Mouse (Mus musculus) kidney, postnatal 10 days (tissue): Measurements from ENCODE around the gene Igflr1.
A peak's percentile ranks its signal among the peaks of the same experiment; 100 is the strongest.

ENCODE experiments used
- DNase-seq: peaks from one replicate; pipeline ENCODE4 v3.0.0; 2021; ENCODE audit warnings: mixed read lengths

Gene Igflr1

DNA sequence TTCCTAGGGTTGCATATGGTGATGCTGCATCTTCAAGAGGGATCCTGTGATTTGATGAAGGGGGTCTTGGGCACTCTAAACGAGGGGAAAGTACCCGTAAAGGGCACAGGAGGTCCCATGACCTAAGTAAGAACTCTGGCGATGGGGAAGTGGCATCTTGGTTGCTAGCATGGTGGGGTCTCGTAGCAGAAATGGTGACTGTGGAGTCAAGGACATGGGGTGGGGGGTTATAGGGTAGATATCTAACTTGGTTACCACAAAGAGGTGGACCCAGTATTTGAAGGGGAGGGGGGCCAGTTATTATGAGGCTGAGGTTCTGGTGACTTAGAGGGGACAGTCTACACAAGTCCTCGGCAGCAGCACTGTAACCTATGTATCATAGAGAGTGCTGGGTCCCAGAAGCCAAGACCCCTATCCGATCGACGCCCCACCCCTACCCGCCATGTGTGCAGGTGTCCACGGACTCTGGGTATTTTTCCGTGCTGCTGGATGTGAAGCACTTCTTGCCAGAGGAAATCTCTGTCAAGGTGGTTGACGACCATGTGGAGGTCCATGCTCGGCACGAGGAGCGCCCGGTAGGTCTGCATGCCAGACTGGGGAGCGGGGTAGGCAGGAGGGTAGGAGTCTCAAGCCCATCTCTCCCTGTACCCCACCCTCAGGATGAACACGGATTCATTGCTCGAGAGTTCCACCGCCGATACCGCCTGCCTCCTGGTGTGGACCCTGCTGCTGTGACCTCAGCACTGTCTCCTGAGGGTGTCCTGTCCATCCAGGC, 11.2 kb upstream of the Igflr1 start:
- DNase-seq = no peak

DNA sequence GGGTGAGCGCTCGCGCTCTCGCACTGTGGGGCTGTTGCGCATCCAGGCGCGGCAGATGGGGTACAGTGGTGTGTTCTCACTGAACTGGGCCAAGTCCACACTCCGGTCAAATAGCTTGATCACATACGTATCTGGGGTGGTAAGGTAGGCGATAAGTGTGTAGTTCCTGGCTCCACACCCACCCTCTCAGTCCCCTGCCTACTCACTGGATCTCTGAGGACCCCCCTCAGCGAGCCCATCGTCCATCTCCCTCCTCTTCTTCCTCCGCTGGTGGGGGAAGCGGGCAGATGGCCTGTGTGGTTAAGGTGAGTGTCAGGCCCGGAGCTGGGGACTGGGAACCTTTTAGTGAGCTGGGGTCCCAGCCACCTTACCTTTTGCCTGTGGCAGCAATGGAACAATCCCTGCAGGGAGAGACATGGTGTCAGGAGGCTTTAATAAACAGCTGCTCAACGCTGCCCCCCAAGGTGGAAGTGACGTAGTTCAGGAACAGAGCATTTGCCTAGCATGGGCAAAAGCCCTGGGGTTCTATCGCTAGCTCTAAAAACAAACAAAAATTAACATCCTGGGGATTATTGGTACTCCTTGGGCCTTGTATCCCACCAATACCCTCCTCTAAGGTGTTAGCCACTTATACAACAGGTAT, 8.2 kb upstream of the Igflr1 start:
- no peak for DNase-seq

DNA sequence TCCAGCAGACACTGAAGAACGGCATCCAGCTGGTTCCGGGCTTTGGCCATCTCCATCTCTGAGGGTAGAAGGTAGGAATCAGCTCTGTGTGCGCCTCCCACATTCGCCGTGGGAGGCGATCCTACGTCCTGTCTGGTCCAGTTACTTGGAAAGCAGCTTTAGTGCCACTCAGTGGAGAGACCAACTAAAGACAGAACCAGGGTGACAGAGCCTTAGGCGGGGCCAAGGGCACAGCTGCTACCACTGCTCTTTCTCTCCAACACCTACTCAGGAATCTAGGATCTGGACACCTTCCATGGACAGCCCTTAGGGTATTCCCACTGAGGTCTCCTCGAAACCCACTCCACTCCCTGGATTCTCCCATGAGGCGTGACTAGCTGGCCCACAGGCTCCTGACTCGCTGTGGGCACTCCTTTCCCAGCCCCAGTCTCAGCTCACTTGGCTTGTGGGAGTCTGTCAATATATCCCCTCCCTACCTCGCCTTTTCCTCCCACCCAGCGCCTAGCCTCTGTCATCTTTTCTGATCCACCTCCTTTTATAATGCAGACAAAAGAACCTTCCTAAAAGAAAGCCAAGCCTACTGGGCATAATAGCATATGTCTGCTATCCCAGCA, 7.2 kb upstream of the Igflr1 start:
- DNase-seq = no peak

DNA sequence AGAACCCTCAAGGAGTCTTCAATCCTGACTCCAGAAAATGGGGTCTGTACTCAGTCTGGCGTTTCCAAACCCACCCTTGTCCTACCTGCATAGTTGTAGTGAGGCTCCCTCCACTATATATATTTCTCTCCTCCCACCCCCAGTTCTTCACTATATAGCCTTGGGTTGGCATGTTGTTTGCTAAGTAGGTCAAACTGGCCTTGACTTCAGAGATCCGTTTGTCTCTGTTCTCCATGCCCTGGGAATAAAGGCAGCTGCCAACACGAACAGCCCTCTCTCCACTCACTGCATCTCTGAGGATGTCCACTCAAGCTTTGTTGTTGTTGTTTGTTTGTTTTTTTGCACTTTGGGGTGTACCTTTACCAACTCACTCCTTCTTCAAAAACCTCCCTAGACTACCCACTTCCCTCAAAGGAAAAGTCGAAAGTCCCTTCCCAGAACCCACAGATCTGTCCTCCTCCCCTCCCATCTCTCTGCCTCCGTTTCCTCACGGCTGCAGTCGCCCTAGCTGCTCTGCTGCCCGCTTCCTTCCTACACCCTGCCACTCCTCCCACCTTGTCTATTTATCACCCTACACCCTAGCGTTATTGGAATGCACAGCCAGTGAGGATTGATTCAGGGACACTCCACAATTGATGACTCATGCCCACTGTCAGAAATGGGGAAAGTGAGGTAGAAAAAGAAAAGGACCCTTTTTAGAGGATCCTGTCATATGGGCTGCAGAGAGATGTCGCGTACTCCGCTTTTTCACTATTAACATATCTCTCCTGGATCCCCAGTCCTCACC, 6.4 kb upstream of the Igflr1 start:
- DNase-seq = no peak

DNA sequence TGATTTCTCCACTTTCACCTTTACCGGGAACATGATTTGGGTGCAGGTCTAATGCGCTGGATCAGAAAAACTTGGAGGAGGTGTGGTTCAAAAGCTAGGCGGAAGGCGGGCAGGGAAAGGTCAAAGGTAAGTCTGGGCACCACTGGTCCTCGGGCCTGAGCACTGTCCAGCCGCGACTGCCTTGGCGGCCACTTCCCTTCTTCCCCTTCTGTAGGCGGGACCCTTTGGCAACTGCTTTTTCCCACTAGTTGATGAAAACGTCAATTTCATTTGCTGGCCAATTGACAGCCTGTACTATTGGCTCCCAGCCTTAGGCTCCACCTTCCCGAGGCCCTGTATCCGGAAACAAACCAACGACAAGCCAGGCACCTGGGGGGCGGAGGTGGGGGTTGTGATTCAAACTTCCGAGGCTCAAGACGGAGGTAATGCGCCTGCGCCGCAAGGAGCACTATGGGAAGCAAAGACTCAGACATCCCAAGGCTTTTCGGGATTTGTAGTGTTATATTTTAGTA, 5.7 kb upstream of the Igflr1 start, which contains the start of gene Lin37:
Lin37 (minus strand) TSS at position 396 of the 512 bp plus-strand sequence.
- DNase-seq = peak; percentile 98

DNA sequence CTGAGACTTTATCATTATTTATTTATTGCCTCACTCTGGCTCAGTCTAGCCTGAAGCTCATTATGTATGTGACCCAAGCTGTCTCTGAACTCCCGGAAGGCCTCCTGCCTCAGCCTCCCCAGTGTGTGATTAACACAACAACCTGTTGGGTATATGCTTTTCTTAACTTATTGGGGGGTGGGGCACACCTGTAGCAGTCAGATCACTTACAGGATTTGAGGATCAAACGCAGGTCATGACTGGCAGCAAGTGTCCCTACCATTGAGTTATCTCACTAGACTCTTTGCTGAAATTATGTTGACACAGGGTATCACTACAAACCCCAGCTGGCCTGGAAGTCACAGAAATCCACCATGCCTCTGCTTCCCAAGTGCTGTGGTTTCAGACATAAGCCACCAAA, 4.9 kb upstream of the Igflr1 start:
- no peak for DNase-seq

DNA sequence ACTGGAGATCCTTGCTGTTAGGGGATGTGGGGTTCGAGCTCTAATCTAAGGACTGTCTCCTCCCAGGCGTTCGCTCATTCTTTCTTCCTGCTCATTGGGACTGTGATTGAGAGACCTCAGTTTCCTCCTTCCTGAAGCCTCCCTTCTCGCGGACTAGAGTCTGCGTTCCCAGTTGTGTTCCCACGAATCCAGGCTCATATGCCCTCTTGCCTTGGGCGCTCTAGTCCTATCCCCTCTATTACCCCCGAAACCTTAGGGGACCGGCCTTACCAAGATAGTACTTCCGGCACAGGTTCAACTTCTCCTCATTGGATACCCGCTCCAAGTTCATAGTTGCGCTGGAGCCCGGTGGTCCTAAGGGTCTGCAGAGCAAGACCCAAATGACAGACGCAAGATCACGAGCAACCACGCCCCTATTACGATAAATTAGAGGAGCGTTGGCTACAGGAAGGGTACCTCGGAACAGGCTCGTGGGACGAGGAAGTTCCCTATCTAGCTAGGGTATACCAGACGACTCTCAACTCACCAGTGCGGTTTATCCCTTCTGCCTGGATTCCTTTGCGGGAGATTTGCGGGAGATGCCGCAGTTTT, 2.6 kb upstream of the Igflr1 start:
- peak; percentile 47 for DNase-seq

DNA sequence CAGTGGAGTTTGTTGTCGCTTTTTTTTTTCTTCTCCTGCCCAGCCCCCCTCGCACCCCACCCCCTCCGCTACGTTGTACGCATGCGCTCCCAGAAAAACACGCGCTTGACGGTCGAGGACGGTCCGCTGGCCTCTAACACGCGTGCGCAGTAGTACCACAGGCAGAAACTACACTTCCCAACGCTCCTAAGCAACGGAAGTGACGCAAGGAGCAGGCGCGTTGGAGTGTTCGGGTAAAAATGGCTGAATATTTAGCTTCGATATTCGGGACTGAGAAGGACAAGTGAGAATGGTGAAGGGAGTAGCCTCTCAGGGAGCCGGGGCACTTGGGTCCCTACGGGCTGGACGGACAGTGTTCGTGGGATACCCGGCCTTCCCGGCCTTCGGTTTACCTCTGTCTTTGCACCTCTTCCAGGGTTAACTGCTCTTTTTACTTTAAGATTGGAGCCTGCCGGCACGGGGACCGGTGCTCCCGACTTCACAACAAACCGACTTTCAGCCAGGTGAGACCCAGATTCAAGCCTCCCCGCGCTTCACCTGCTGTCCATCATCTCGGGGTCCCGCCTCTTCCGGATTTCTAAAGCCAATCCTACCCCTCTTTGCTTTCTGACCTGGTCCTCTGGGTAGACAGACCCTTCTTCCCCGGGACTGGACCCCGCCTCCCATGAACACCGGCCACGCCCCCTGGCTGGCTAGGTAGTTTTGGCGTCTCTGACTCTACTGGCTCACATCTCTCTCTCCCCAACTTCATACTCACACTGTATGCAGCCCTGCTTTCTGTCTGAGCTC, 1.9 kb upstream of the Igflr1 start, which contains the start of the genes U2af1l4, Gm49396 and Psenen:
U2af1l4 (plus strand) TSS at position 185 of the 789 bp plus-strand sequence.
Gm49396 (plus strand) TSS at position 228 of the 789 bp plus-strand sequence.
Psenen (minus strand) TSS at position 511 of the 789 bp plus-strand sequence.
- peak; percentile 98 for DNase-seq

DNA sequence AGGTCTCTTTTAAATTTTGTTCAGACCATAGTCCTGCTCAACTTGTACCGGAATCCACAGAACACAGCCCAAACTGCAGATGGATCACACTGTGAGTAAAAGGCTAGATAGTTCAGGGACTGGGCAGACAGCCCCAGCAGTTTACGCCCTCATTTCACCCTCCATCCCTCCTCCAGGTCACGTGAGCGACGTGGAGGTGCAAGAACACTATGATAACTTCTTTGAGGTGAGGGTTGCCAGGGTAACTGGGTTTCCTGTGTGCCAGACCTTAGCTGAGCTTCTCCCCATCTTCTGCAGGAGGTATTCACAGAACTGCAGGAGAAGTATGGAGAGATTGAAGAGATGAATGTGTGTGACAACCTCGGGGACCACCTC, 1.3 kb upstream of the Igflr1 start:
- no peak for DNase-seq

DNA sequence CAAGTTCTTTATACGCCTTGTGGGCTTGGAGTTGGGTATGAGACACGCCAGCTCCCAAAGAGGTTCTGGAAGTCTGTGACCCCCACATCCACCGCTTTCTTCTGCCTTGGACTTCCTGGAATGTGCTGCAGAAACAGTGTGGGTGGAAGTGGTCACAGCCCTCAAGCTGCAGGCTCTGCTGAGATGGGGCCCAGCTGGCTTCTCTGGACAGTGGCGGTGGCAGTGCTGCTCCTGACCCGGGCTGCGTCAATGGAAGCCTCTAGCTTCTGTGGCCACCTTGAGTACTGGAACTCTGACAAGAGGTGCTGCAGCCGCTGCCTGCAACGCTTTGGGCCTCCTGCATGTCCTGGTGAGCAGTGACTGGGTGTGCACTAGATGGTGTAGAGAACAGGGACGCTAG, 806 bp downstream of the Igflr1 start:
- peak; percentile 65 for DNase-seq

DNA sequence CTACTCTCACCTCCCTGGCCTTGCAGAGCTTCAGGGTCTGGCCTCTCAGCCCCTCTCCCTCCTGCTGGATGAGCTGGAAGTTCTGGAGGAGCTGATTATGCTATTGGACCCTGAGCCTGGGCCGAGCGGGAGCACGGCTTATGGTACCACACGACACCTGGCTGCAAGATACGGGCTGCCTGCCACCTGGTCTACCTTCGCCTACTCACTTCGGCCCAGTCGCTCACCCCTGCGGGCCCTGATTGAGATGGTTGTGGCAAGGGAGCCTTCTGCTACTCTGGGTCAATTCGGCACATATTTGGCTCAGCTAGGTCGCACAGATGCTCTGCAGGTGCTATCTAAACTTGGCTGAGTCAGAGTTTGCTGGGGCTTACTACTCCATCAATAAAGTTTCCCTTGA, 2.3 kb downstream of the Igflr1 start:
- no peak for DNase-seq

DNA sequence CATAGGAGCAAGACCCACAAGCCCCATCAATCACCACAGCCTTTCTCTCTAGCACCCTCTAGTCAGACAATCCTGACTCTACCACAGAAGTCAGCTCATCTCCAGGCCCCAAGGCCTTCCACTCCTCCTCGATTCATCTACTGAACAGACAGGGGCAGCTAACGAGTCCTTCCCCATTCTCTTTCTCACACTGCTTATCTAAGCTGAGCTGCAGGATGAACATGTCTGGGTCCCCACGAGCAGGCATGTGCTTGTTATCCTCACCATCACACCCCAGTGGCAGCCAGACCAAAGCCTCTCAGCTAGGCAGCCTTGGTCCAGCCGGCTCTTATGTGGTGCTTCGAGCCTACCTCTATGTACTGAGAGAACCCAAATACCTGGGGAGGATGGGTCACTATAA, 7.2 kb downstream of the Igflr1 start:
- DNase-seq = no peak

DNA sequence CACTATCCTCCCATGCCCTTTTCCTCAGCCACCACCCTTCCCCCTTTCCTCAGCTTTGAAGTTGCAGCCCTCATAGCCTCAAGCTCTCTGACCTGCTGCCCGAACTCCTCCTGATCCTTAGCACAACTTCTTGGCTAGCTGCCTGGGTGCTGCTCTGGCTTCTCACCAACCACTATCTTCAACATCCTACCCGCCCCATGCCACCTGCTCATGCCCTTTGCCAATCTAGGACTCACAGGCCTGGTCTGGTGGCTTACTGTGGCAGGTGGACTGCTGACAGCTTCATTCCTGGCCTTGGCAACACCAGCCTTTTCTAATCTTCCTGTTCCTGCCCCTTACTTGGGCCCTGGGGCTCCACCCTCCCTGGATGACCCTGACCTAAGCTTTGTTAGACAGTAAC, 7.7 kb downstream of the Igflr1 start:
- peak; percentile 61 for DNase-seq

DNA sequence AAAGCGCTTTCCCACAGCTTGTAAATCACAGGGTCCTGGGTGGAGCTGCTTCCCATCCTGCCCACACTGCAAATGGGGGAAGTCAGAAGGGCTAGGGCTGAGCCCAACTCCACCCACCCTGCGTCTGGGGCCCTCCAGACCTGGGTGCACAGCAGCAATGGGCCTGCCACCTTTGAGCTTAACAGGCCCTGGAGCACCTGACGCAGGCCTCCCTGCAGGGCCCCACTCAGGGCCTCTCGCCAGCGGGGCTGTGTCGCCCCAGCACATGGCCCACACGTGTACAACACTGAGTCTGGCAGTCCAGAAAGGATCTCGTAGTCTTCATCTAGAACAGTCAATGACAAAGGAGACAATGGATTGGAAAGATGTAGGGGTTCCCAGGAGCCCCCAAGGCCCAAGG, 14.7 kb downstream of the Igflr1 start:
- DNase-seq = no peak

DNA sequence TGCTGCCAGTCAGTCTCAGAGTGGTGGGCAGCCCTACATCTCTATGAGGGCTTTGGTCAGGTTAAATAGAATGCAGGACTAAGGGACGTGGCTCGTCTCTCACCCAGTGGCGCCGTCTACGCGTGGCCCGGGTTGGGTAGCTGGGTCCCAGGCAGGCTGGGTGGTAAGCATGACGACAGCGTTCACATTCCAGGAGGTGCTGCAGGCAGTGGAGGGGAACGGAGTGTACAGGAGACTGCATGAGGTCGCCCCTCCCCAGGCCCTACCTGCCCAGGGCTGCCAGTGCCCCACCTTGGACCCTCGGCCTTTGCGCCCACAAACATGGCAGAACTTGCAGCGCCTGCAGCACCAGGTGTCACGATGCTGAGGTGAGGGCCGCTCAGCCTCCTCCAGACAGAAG, 16.3 kb downstream of the Igflr1 start:
- no peak for DNase-seq

DNA sequence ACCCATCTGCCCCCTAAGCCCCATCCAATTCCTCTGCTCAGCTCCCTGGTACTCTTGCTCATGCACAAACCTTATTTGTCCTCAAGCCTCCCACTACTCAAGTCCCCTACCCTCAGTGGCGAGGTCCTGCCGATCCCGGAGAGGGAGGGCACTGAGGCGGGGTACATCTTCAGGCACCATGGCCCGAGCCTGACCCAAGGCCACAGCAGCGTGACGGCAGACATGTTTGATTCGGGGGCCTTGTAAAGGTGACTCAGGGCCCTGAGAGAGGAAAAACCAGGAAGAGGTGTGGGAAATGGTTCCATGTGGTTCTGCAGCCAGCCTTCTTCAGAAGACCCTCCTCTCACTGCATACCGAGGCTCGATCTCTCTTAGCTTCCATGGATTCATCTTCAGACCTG, 19.1 kb downstream of the Igflr1 start:
- DNase-seq = no peak

DNA sequence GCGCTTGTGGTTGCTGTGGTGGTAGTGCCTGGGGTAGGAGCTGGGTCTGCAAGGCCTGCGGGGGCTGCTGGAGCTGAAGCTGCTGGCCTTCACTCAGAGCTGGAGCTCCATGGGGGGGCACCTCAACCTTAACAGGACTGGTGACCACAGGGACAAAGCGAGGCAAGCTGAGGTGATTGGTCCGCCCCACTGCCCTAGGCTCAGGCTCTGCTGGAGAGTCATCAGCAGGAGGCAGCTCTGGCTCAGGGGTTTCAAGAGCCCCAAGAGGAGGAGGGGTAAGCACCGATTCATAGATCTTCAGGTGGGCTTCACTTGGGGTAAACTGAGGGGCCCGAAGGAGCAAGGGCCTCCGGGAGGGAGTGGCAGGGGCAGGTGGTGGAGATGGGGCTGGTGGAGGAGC, 19.9 kb downstream of the Igflr1 start:
- no peak for DNase-seq

DNA sequence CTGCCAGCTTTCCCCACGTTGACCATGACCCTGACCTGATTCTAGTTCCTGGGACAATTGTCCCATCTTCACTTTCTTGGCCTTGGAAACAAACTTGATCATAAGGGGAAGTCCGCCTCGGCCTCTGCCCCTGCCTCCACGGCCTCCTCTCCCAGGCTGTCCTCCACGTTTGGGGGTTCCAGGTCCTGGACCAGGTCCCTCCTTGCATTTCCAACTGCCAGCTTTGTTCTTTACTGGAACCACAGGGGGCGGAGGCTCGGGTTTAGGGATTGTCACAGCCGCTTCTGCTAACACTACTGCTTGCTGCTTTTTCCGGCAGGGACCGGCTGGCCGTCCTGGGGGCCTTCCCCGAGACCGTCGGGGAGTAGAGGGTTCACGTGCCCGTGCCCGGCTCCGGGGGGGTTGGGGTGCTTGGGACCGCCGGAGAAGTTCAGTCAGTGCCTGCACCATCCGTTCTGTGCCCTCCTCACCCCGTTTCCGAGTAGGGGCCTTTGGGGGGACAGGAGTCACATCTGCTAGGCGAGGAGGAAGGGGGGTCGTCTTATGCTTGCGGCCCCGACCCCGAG, 21.3 kb downstream of the Igflr1 start:
- DNase-seq = no peak

DNA sequence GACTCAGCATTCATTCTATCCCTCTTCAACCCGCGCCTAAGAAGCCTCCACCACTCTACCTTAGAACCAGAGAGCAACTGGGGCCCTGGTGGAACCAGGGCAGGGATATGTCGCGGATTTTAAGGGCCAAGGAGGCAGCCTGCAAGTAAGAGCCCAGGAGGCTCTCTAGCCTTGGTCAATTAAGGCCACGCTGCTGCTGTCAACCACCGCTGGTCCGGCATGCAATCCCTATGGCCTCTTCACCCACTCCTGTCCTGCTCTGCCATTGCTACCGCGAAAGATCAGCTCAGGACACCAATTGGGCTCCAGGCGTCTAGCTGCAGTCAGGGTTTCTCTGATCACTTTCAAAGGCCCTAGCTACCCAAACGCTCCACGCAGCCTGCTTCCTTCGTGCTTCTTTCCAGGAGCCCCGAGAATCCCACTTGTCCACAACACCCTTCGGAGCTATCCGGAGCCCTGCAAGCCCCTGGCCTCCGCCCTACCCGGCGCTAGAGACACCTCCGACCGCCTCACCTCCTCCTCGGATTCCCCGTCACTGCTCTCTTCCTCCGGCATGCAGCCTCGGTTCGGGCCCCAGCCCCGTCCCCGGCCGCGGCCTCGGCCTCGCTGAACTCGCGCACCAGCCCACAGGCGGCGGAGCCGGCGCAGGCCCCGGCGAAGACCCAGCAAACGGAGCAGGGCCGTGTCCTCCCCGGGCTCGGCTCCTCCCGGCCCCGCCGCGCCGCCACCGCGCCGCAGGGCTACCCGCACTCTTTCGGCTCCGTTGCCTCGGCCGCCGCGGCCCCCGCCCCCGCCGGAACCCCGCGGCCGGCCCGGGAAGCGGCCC, 22.8 kb downstream of the Igflr1 start:
- DNase-seq = peak; percentile 65
